Mouse (Mus musculus) CD4-positive, CD25-positive, alpha-beta regulatory T cell, adult 9 weeks (primary cell): ENCODE results near the gene Slc1a3. TPM values are rescaled to one million over a fixed set of nuclear protein-coding genes. Genes with fewer than 3 reads are reported as not detected.

Source experiments
- polyA plus RNA-seq: library from polyadenylated mRNA; unstranded; fragments of 100-300 nt; shearing (Covaris generic); gene quantifications from one replicate; pipeline ENCODE4 v1.2.1, GENCODE M21; 2017

Gene Slc1a3
- 0.40 TPM for polyA plus RNA-seq

DNA sequence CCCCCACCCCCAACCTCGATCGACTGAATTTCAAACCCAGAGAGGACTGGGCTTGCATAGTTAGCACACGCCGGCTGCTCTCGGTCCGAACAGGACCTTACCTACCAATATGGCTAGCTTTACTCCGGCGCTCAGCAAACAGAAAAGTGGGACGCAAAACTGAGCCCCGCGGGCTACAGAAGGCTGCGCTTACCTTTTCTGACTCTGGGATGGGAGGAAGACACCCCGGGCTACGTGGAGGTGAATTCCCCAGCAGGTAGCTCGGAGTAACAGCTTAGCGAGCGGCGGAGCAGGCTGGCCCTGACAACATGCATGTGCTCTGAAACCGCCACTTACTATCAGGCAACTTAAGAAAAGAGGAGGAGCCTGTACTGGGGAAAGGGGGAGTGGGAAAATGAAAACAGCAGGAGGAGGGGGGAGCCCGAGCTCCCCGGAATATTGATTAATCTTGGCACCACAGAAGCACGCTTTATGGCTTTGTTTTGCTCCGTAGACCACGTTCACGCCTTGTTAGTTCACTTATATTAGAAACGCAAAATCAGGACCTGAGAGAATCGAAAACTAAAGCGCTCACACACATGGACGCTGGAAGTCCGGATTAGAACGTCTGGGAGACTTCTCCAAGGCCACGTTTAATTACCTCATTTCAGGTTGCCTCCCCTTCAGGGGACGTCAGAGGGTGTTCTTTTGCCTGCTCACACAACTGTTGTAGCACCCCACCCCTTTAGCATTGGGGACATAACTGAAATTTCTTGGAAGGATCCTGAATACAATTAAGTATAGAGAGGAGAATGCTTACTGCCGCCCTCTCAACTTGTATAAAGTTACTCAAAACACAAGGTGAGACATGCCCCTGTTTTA is at the start of gene Slc1a3:
Slc1a3 (minus strand) TSS at position 619 of the 861 bp plus-strand sequence.

Other genes starting within 250 kb of the Slc1a3 start
- 0.32 TPM for gene Gm2310, start 190.8 kb downstream of the Slc1a3 start, polyA plus RNA-seq